Mouse (Mus musculus) embryonic fibroblast, embryonic 13.5 days (primary cell): ENCODE measurements around the gene Ints4.

Experiments used
- CTCF ChIP-seq: IDR thresholded peaks from 2 replicates; pipeline ENCODE4 v1.5.1; 2011; ENCODE audit warnings: mild to moderate bottlenecking, control low read depth, low read length, moderate library complexity, borderline replicate concordance; ENCODE audit not compliant: insufficient read depth
- POLR2A ChIP-seq: IDR thresholded peaks from 2 replicates; pipeline ENCODE4 v1.6.1; 2011; ENCODE audit warnings: low read depth, mild to moderate bottlenecking, control low read depth, low read length, moderate library complexity

GRCm38 (mm10) chr7:97550673-97551072 is 69.9 kb downstream of the Ints4 start:
- TF ChIP-seq CTCF (no peak), POLR2A (no peak)
